Mouse (Mus musculus): Measurements from ENCODE around the gene Rtraf. TPM values are rescaled to one million over a fixed set of nuclear protein-coding genes. Genes with fewer than 3 reads are reported as not detected.

The Rtraf gene
- polyA plus RNA-seq, 1 experiment from 2014 or later, result 226 TPM

GRCm38 (mm10) chr14:19765539-19766379 lies 57.9 kb downstream of the Rtraf start:
- Histone ChIP-seq H3K4me3 (no peak overlapping the region), H3K36me3 (replicated peaks) (peaks cover 26% of the 10 kb centered on the region), H3K27me3 (replicated peaks; ENCODE audit: low read depth, poor library complexity, severe bottlenecking) (no peaks in the 10 kb centered on the region), H3K9me3 (no peaks in the 10 kb centered on the region), H3K27ac (replicated peaks) (no peak overlapping the region), H3K4me1 (peaks cover 82% of the 10 kb centered on the region)
- DNase-seq (ENCODE audit: low spot score), result no peak
- WGBS, result 71% methylated on average over 9 of the region's 9 CpGs

DNA sequence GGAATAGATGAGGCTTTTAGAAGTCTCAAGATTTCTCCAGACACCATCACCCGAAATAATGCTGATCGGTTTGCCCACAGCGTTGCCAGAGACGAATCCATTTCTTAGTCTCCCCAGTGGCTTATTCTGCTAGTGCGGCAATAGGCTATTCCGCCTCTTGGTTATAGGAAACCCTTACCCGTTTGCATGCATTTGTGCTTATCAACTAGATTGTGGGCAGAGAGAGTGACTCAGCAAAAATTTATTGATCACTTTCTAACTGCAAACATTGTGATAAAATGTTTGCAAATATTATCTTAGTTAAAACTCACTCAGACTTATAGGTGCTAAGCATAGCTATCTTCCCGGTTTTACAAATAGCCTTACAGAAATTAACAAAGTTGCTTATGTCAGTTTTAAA lies 59.3 kb downstream of the Rtraf start:
- DNase-seq (ENCODE audit: low spot score), result no peak
- H3K27me3 ChIP-seq (replicated peaks; ENCODE audit: low read depth, poor library complexity, severe bottlenecking), result no peaks in the 10 kb centered on the region
- peaks cover 26% of the 10 kb centered on the region for H3K36me3 ChIP-seq (replicated peaks)
- no peak overlapping the region for H3K4me3 ChIP-seq
- H3K4me1 ChIP-seq, result peaks cover 73% of the 10 kb centered on the region
- no peaks in the 10 kb centered on the region for H3K9me3 ChIP-seq
- no peak overlapping the region for H3K27ac ChIP-seq (replicated peaks)
- WGBS, result 85% methylated on average over 8 of the region's 8 CpGs

DNA sequence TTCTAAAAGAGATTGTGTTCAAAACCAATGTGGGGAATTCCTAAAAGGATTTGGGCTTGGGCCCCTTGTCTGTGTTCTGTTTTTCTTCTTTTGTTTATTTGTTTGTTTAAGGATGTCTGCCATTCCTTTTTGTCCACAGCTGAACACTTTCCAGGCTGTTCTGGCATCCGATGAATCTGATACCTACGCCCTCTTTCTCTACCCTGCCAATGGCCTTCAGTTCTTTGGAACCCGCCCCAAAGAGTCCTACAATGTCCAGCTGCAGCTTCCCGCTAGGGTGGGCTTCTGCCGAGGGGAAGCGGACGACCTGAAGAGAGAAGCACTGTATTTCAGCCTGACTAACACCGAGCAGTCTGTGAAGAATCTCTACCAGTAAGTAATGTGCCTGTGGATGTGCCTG lies 60.1 kb downstream of the Rtraf start:
- Histone ChIP-seq H3K27ac (replicated peaks) (peak overlapping the region; percentile 40; the same call in 1 of the 2 replicates), H3K27me3 (replicated peaks; ENCODE audit: low read depth, poor library complexity, severe bottlenecking) (no peaks in the 10 kb centered on the region), H3K36me3 (replicated peaks) (peaks cover 20% of the 10 kb centered on the region), H3K4me1 (peaks cover 69% of the 10 kb centered on the region), H3K4me3 (no peak overlapping the region), H3K9me3 (no peaks in the 10 kb centered on the region)
- WGBS, result 41% methylated on average over 8 of the region's 8 CpGs
- peak; percentile 37 for DNase-seq (ENCODE audit: low spot score)

GRCm38 (mm10) chr14:19762014-19762413 lies 61.6 kb downstream of the Rtraf start:
- Histone ChIP-seq H3K9me3 (no peaks in the 10 kb centered on the region), H3K36me3 (replicated peaks) (peaks cover 19% of the 10 kb centered on the region), H3K4me3 (no peak overlapping the region), H3K27me3 (replicated peaks; ENCODE audit: low read depth, poor library complexity, severe bottlenecking) (no peaks in the 10 kb centered on the region), H3K4me1 (peaks cover 60% of the 10 kb centered on the region), H3K27ac (replicated peaks) (no peak overlapping the region)
- DNase-seq (ENCODE audit: low spot score), result no peak
- 50% methylated on average over 4 of the region's 4 CpGs for WGBS

Other genes with a start within 250 kb of the Rtraf start
- 2.7 and 3.7 TPM in 2 replicates for gene Gm2237, start 238.7 kb downstream of the Rtraf start, polyA plus RNA-seq (2016; fragmentation: Nextera tagmentation; extraction: Ambion mirVana)
- gene Gm5458, start 221.2 kb downstream of the Rtraf start, polyA plus RNA-seq (2016; fragmentation: Nextera tagmentation; extraction: Ambion mirVana), result not detected in 2 replicates
- 57.7 and 61.8 TPM in 2 replicates for gene Nid2, start 72.6 kb downstream of the Rtraf start, polyA plus RNA-seq (2016; fragmentation: Nextera tagmentation; extraction: Ambion mirVana)
- 82.8 and 82.9 TPM in 2 replicates for gene Gng2, start 153.8 kb upstream of the Rtraf start, polyA plus RNA-seq (2016; fragmentation: Nextera tagmentation; extraction: Ambion mirVana)

Measured in embryonic facial prominence, embryonic 10.5 days (tissue).